Mouse (Mus musculus) hindbrain, postnatal 0 days (tissue): ENCODE data around the gene Cd37. TPM values are rescaled to one million over a fixed set of nuclear protein-coding genes. Genes with fewer than 3 reads are reported as not detected.

ENCODE experiments used
- ATAC-seq: fragments of 200-750 bp; cut with Nextera tagmentation; 2 replicates; pipeline ENCODE4 v1.8.0; 2017; ENCODE audit warnings: mild to moderate bottlenecking, moderate TSS enrichment, moderate library complexity
- DNase-seq: peaks from one replicate; pipeline ENCODE4 v3.0.0-alpha.2; 2015; ENCODE audit warnings: low spot score
- H3K27ac ChIP-seq: fragments of 300-500 bp; sonication (generic); 2 replicates; pipeline ENCODE4 v1.5.1; 2014; ENCODE audit warnings: mild to moderate bottlenecking
- H3K27me3 ChIP-seq: fragments of 300-500 bp; sonication (generic); 2 replicates; pipeline ENCODE4 v1.6.1; 2014; ENCODE audit warnings: low read length, mixed read lengths; ENCODE audit not compliant: insufficient read depth
- H3K36me3 ChIP-seq: fragments of 300-500 bp; sonication (generic); 2 replicates; pipeline ENCODE4 v1.6.1; 2014; ENCODE audit warnings: low read length, mixed read lengths; ENCODE audit not compliant: insufficient read depth
- H3K4me1 ChIP-seq: fragments of 300-500 bp; sonication (generic); 2 replicates; pipeline ENCODE4 v1.6.1; 2014; ENCODE audit warnings: antibody characterized with exemption, low read length, mixed read lengths; ENCODE audit not compliant: insufficient read depth
- H3K4me2 ChIP-seq: fragments of 300-500 bp; sonication (generic); 2 replicates; pipeline ENCODE4 v1.6.1; 2014; ENCODE audit warnings: low read depth, mild to moderate bottlenecking, low read length, moderate library complexity, mixed read lengths
- H3K4me3 ChIP-seq: fragments of 300-500 bp; sonication (generic); 2 replicates; pipeline ENCODE4 v1.5.1; 2014; ENCODE audit warnings: low read length
- H3K9ac ChIP-seq: fragments of 300-500 bp; sonication (generic); replicated peaks from 2 replicates; pipeline ENCODE4 v1.6.1; 2014; ENCODE audit warnings: mild to moderate bottlenecking, low read length, moderate library complexity, mixed read lengths
- H3K9me3 ChIP-seq: fragments of 300-500 bp; sonication (generic); 2 replicates; pipeline ENCODE4 v1.6.1; 2016; ENCODE audit warnings: low read length, mixed read lengths
- CTCF ChIP-seq: IDR thresholded peaks from 2 replicates; pipeline ENCODE4 v1.5.1; 2016; ENCODE audit warnings: antibody characterized with exemption, control low read depth, low read depth
- WGBS: fragments of 180-500 bp; shearing (Covaris S2); extraction: QIAGEN DNeasy Blood & Tissue Kit; methylation state at CpG from one replicate; pipeline ENCODE4 v1.1.7; 2014; 5-methylcytosine and 5-hydroxymethylcytosine counted together
- polyA plus RNA-seq: library from polyadenylated mRNA; unstranded; fragments of >200 nt; fragmentation: Nextera tagmentation; extraction: Ambion mirVana; gene quantifications from 2 replicates; pipeline ENCODE4 v1.2.1, GENCODE M21; 2015
- total RNA-seq: library from RNA; depleted of rRNA; stranded (reverse); fragments of >200 nt; gene quantifications from 2 replicates; pipeline ENCODE4 v1.2.3, GENCODE M21; 2014; rRNA removed

Cd37 gene
- total and polyA plus RNA-seq, 2 experiments from 2014 or later: 1.0 to 2.2 TPM

- DNase-seq (no peak), ATAC-seq (no peak)
- Histone ChIP-seq H3K4me2 (no peak overlapping the region), H3K9me3 (no peaks in the 10 kb centered on the region), H3K4me1 (no peaks in the 10 kb centered on the region), H3K4me3 (no peak overlapping the region), H3K9ac (no peak overlapping the region), H3K27me3 (no peaks in the 10 kb centered on the region), H3K36me3 (no peaks in the 10 kb centered on the region), H3K27ac (no peak overlapping the region)
- no peak for TF ChIP-seq CTCF
- 90% methylated on average over 6 of the region's 6 CpGs for WGBS
Observed at GRCm38 (mm10) chr7:45190186-45190585, 48.7 kb downstream of the Cd37 start.

GRCm38 (mm10) chr7:45189600-45189999 is 49.3 kb downstream of the Cd37 start:
- Histone ChIP-seq H3K9ac (no peak overlapping the region), H3K9me3 (no peaks in the 10 kb centered on the region), H3K4me2 (no peak overlapping the region), H3K27ac (no peak overlapping the region), H3K4me3 (no peak overlapping the region), H3K4me1 (no peaks in the 10 kb centered on the region), H3K36me3 (no peaks in the 10 kb centered on the region), H3K27me3 (0 out of 2 replicates have a peak, but pooled peaks cover 3% of the 10 kb centered on the region)
- no peak for DNase-seq
- 50% methylated on average over 16 of the region's 16 CpGs for WGBS
- TF ChIP-seq CTCF: no peak
- no peak for ATAC-seq

- Histone ChIP-seq H3K4me2 (no peak overlapping the region), H3K36me3 (no peaks in the 10 kb centered on the region), H3K4me3 (no peak overlapping the region), H3K9ac (no peak overlapping the region), H3K4me1 (no peaks in the 10 kb centered on the region), H3K9me3 (no peaks in the 10 kb centered on the region), H3K27me3 (peaks cover 37% of the 10 kb centered on the region), H3K27ac (no peak overlapping the region)
- DNase-seq: no peak
- WGBS: 65% methylated on average over 7 of the region's 7 CpGs
- no peak for ATAC-seq
- no peak for TF ChIP-seq CTCF
Observed at GRCm38 (mm10) chr7:45185921-45186320, 53.0 kb downstream of the Cd37 start.

- Histone ChIP-seq H3K9me3 (no peaks in the 10 kb centered on the region), H3K4me1 (no peaks in the 10 kb centered on the region), H3K36me3 (no peaks in the 10 kb centered on the region), H3K27me3 (peaks cover 59% of the 10 kb centered on the region), H3K4me2 (no peak overlapping the region), H3K9ac (no peak overlapping the region), H3K4me3 (no peak overlapping the region), H3K27ac (no peak overlapping the region)
- 65% methylated on average over 7 of the region's 7 CpGs for WGBS
- no peak for TF ChIP-seq CTCF
- ATAC-seq: no peak
- no peak for DNase-seq
Observed at GRCm38 (mm10) chr7:45183672-45184071, 55.2 kb downstream of the Cd37 start.

Other genes starting within 250 kb of the Cd37 start
Only the 30 nearest of the 38 such genes appear.
- gene Prr12, start 186.2 kb downstream of the Cd37 start, total RNA-seq: 14.0 and 18.1 TPM in 2 replicates
- 7.5 and 9.2 TPM in 2 replicates for gene Prr12, start 186.2 kb downstream of the Cd37 start, polyA plus RNA-seq
- gene Nosip, start 176.7 kb downstream of the Cd37 start, total RNA-seq: 72.9 and 83.1 TPM in 2 replicates
- 64.5 and 67.4 TPM in 2 replicates for gene Nosip, start 176.7 kb downstream of the Cd37 start, polyA plus RNA-seq
- 10.5 and 12.4 TPM in 2 replicates for gene Prrg2, start 176.4 kb downstream of the Cd37 start, total RNA-seq
- gene Prrg2, start 176.4 kb downstream of the Cd37 start, polyA plus RNA-seq: 15.3 and 17.2 TPM in 2 replicates
- gene Rcn3, start 146.9 kb downstream of the Cd37 start, total RNA-seq: 42.9 and 45.1 TPM in 2 replicates
- 39.3 and 42.0 TPM in 2 replicates for gene Rcn3, start 146.9 kb downstream of the Cd37 start, polyA plus RNA-seq
- gene Fcgrt, start 135.3 kb downstream of the Cd37 start, total RNA-seq: 32.9 and 43.6 TPM in 2 replicates
- gene Fcgrt, start 135.3 kb downstream of the Cd37 start, polyA plus RNA-seq: 43.8 and 45.9 TPM in 2 replicates
- 743 and 824 TPM in 2 replicates for gene Rps11, start 114.7 kb downstream of the Cd37 start, total RNA-seq
- gene Rps11, start 114.7 kb downstream of the Cd37 start, polyA plus RNA-seq: 768 and 794 TPM in 2 replicates
- 1,377 and 1,807 TPM in 2 replicates for gene Rpl13a, start 110.4 kb downstream of the Cd37 start, total RNA-seq
- gene Rpl13a, start 110.4 kb downstream of the Cd37 start, polyA plus RNA-seq: 800 and 828 TPM in 2 replicates
- not detected in 2 replicates for gene Gm45713, start 102.9 kb downstream of the Cd37 start, total RNA-seq
- gene Gm45713, start 102.9 kb downstream of the Cd37 start, polyA plus RNA-seq: 0.15 TPM in 1 of 2 replicates, not detected in the other
- 5.8 and 8.0 TPM in 2 replicates for gene Flt3l, start 102.7 kb downstream of the Cd37 start, total RNA-seq
- gene Flt3l, start 102.7 kb downstream of the Cd37 start, polyA plus RNA-seq: 2.1 and 3.0 TPM in 2 replicates
- gene Pih1d1, start 84.8 kb downstream of the Cd37 start, total RNA-seq: 119 and 124 TPM in 2 replicates
- gene Pih1d1, start 84.8 kb downstream of the Cd37 start, polyA plus RNA-seq: 79.3 and 80.5 TPM in 2 replicates
- 30.5 and 30.9 TPM in 2 replicates for gene Aldh16a1, start 84.5 kb downstream of the Cd37 start, total RNA-seq
- gene Aldh16a1, start 84.5 kb downstream of the Cd37 start, polyA plus RNA-seq: 19.0 and 20.6 TPM in 2 replicates
- gene Slc17a7, start 75.2 kb downstream of the Cd37 start, total RNA-seq: 9.8 and 13.5 TPM in 2 replicates
- gene Slc17a7, start 75.2 kb downstream of the Cd37 start, polyA plus RNA-seq: 4.2 and 4.6 TPM in 2 replicates
- 0.36 TPM in 1 of 2 replicates, not detected in the other for gene Gfy, start 59.5 kb downstream of the Cd37 start, total RNA-seq
- not detected in 2 replicates for gene Gfy, start 59.5 kb downstream of the Cd37 start, polyA plus RNA-seq
- gene Pth2, start 58.1 kb downstream of the Cd37 start, total RNA-seq: not detected in 2 replicates
- gene Pth2, start 58.1 kb downstream of the Cd37 start, polyA plus RNA-seq: 1.1 and 2.1 TPM in 2 replicates
- gene Ccdc155, start 34.2 kb downstream of the Cd37 start, total RNA-seq: 0.10 TPM in 1 of 2 replicates, not detected in the other
- gene Ccdc155, start 34.2 kb downstream of the Cd37 start, polyA plus RNA-seq: 0.46 and 0.55 TPM in 2 replicates
- gene Dkkl1, start 27.0 kb downstream of the Cd37 start, total RNA-seq: 15.7 and 18.3 TPM in 2 replicates
- 24.0 and 25.4 TPM in 2 replicates for gene Dkkl1, start 27.0 kb downstream of the Cd37 start, polyA plus RNA-seq
- gene Tead2, start 23.4 kb downstream of the Cd37 start, total RNA-seq: 58.0 and 73.6 TPM in 2 replicates
- gene Tead2, start 23.4 kb downstream of the Cd37 start, polyA plus RNA-seq: 36.0 and 37.3 TPM in 2 replicates
- gene Slc6a16, start 2.0 kb upstream of the Cd37 start, total RNA-seq: 1.3 and 1.8 TPM in 2 replicates
- gene Slc6a16, start 2.0 kb upstream of the Cd37 start, polyA plus RNA-seq: 2.0 and 2.1 TPM in 2 replicates
- not detected in 2 replicates for gene Slc6a21, start 38.4 kb upstream of the Cd37 start, total RNA-seq
- gene Slc6a21, start 38.4 kb upstream of the Cd37 start, polyA plus RNA-seq: not detected in 2 replicates
- 29.5 and 35.7 TPM in 2 replicates for gene Trpm4, start 94.7 kb upstream of the Cd37 start, total RNA-seq
- gene Trpm4, start 94.7 kb upstream of the Cd37 start, polyA plus RNA-seq: 11.2 and 13.0 TPM in 2 replicates
- 0.26 and 0.72 TPM in 2 replicates for gene Hrc, start 96.2 kb upstream of the Cd37 start, total RNA-seq
- gene Hrc, start 96.2 kb upstream of the Cd37 start, polyA plus RNA-seq: 0.16 and 0.34 TPM in 2 replicates
- 91.9 and 107 TPM in 2 replicates for gene Ppfia3, start 127.9 kb upstream of the Cd37 start, total RNA-seq
- 25.5 and 26.7 TPM in 2 replicates for gene Ppfia3, start 127.9 kb upstream of the Cd37 start, polyA plus RNA-seq
- gene Lin7b, start 131.5 kb upstream of the Cd37 start, total RNA-seq: 87.4 and 94.2 TPM in 2 replicates
- 69.3 and 76.1 TPM in 2 replicates for gene Lin7b, start 131.5 kb upstream of the Cd37 start, polyA plus RNA-seq
- 228 and 240 TPM in 2 replicates for gene Snrnp70, start 156.6 kb upstream of the Cd37 start, total RNA-seq
- gene Snrnp70, start 156.6 kb upstream of the Cd37 start, polyA plus RNA-seq: 143 and 145 TPM in 2 replicates
- gene Kcna7, start 166.5 kb upstream of the Cd37 start, total RNA-seq: 0.52 TPM in 1 of 2 replicates, not detected in the other
- not detected in 2 replicates for gene Kcna7, start 166.5 kb upstream of the Cd37 start, polyA plus RNA-seq
- gene Ntf5, start 174.6 kb upstream of the Cd37 start, total RNA-seq: 0.16 TPM in 1 of 2 replicates, not detected in the other
- 0.14 and 0.16 TPM in 2 replicates for gene Ntf5, start 174.6 kb upstream of the Cd37 start, polyA plus RNA-seq
- 1.3 TPM in 1 of 2 replicates, not detected in the other for gene Lhb, start 181.7 kb upstream of the Cd37 start, total RNA-seq
- 0.60 and 0.74 TPM in 2 replicates for gene Lhb, start 181.7 kb upstream of the Cd37 start, polyA plus RNA-seq
- 21.1 and 22.4 TPM in 2 replicates for gene Gys1, start 195.7 kb upstream of the Cd37 start, total RNA-seq
- gene Gys1, start 195.7 kb upstream of the Cd37 start, polyA plus RNA-seq: 16.1 and 16.4 TPM in 2 replicates
- gene Ruvbl2, start 199.0 kb upstream of the Cd37 start, total RNA-seq: 147 and 161 TPM in 2 replicates
- gene Ruvbl2, start 199.0 kb upstream of the Cd37 start, polyA plus RNA-seq: 82.9 and 88.9 TPM in 2 replicates
- 2,068 and 2,255 TPM in 2 replicates for gene Ftl1, start 220.8 kb upstream of the Cd37 start, total RNA-seq
- 4,654 and 4,668 TPM in 2 replicates for gene Ftl1, start 220.8 kb upstream of the Cd37 start, polyA plus RNA-seq